In the genomic region with DNA sequence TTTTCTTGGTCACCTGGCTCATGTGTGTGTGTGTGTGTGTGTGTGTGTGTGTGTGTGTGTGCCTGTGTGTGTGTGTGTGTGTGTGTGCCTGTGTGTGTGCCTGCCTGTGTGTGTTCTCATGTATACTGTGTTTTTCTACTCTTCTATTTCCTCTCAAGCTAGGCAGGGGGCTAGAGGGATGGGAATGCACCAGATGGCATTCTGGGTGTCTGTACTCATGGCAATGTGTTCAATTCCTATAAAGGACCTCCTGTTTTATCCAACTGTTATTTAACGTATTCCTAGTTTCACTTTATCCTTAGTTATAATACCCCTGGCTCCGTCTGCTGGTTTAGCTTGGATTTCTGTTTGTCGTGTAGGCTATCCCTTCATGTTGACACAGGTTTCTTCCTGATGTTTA, we compare ENCODE assay signal across 28 mouse cellular contexts.
DNase-seq lines count a peak whose midpoint lies in the region; ATAC-seq lines count a peak whose summit lies in the region.
"Had no signal": no experiment of that assay in that cellular context is flagged by ENCODE, and none has a peak within 500 bp of the region (broad histone marks: within the 10 kb centered on the region; RNA-seq: fewer than 3 reads in every experiment).

No protein-coding gene starts in this region.

- no peaks in the 10 kb centered on the region for H3K4me1 ChIP-seq in forebrain, embryonic 15.5 days
- H3K4me1 ChIP-seq in forebrain, embryonic 10.5 days = no peaks in the 10 kb centered on the region
- H3K4me1 ChIP-seq: embryonic facial prominence, embryonic 12.5 days; embryonic facial prominence, embryonic 15.5 days; forebrain, embryonic 13.5 days; heart, embryonic 12.5 days; heart, embryonic 15.5 days; hindbrain, embryonic 10.5 days; hindbrain, embryonic 13.5 days had no signal

- no peak overlapping the region for H3K4me3 ChIP-seq in forebrain, embryonic 15.5 days
- no peak overlapping the region for H3K4me3 ChIP-seq in forebrain, embryonic 10.5 days
- H3K4me3 ChIP-seq: embryonic facial prominence, embryonic 12.5 days; embryonic facial prominence, embryonic 15.5 days; forebrain, embryonic 13.5 days; gastrocnemius, adult 2 months; heart, embryonic 12.5 days; heart, embryonic 15.5 days; hindbrain, embryonic 10.5 days; hindbrain, embryonic 13.5 days had no signal

- H3K4me2 ChIP-seq in forebrain, embryonic 15.5 days (replicated peaks) = no peak overlapping the region
- H3K4me2 ChIP-seq: embryonic facial prominence, embryonic 12.5 days; embryonic facial prominence, embryonic 15.5 days; forebrain, embryonic 13.5 days; heart, embryonic 12.5 days; heart, embryonic 15.5 days; hindbrain, embryonic 13.5 days had no signal

- no peak overlapping the region for H3K27ac ChIP-seq in forebrain, embryonic 15.5 days (replicated peaks)
- H3K27ac ChIP-seq in forebrain, embryonic 10.5 days = no peak overlapping the region
- H3K27ac ChIP-seq: embryonic facial prominence, embryonic 12.5 days; embryonic facial prominence, embryonic 15.5 days; forebrain, embryonic 13.5 days; gastrocnemius, adult 2 months; heart, embryonic 15.5 days; hindbrain, embryonic 10.5 days; hindbrain, embryonic 13.5 days had no signal

- no peaks in the 10 kb centered on the region for H3K36me3 ChIP-seq in forebrain, embryonic 15.5 days
- H3K36me3 ChIP-seq in forebrain, embryonic 10.5 days (replicated peaks) = no peaks in the 10 kb centered on the region
- H3K36me3 ChIP-seq: embryonic facial prominence, embryonic 12.5 days; embryonic facial prominence, embryonic 15.5 days; G1E; heart, embryonic 12.5 days; heart, embryonic 15.5 days; hindbrain, embryonic 10.5 days; hindbrain, embryonic 13.5 days had no signal

- no peak for DNase-seq in forebrain, embryonic 10.5 days (ENCODE audit: extremely low spot score, low spot score)
- DNase-seq in layer of hippocampus, adult 18-20 months (ENCODE audit: low spot score in 2 of 2) = peak; percentile 29 to 64
- DNase-seq in layer of hippocampus, postnatal 25 days (ENCODE audit: extremely low spot score in 1 of 2, low spot score in 1 of 2) = no peak
- DNase-seq in layer of hippocampus, adult 8-10 months (ENCODE audit: low spot score in 2 of 2) = peak; percentile 24 to 29
- DNase-seq in layer of hippocampus, postnatal 14 days (ENCODE audit: low spot score in 2 of 2) = peak; percentile 29 to 66
- DNase-seq in left cerebral cortex, adult 8-10 months (ENCODE audit: low spot score in 2 of 2) = no peak
- DNase-seq: adrenal gland, postnatal 14 days; B cell, adult 2 months; cerebellum, adult 11 months; cerebellum, adult 2 months; cerebellum, adult 9-11 months; cerebellum, postnatal 25 days; gastrocnemius, adult 2 months; gastrocnemius, postnatal 14 days; heart, adult 18-20 months; heart, postnatal 10 days; heart, postnatal 36 days had no signal

- 73% methylated on average over 3 of the region's 3 CpGs for WGBS in forebrain, embryonic 15.5 days
- WGBS in forebrain, embryonic 10.5 days = 93% methylated on average over 3 of the region's 3 CpGs

- H3K27me3 ChIP-seq in forebrain, embryonic 15.5 days = no peaks in the 10 kb centered on the region
- H3K27me3 ChIP-seq in forebrain, embryonic 10.5 days (ENCODE audit: poor library complexity, severe bottlenecking) = no peaks in the 10 kb centered on the region
- H3K27me3 ChIP-seq: embryonic facial prominence, embryonic 12.5 days; embryonic facial prominence, embryonic 15.5 days; forebrain, embryonic 13.5 days; heart, embryonic 12.5 days; heart, embryonic 15.5 days; hindbrain, embryonic 13.5 days had no signal

- H3K9me3 ChIP-seq in forebrain, embryonic 15.5 days = no peaks in the 10 kb centered on the region
- H3K9me3 ChIP-seq in forebrain, embryonic 10.5 days = no peaks in the 10 kb centered on the region
- H3K9me3 ChIP-seq: embryonic facial prominence, embryonic 12.5 days; embryonic facial prominence, embryonic 15.5 days; forebrain, embryonic 13.5 days; heart, embryonic 12.5 days; heart, embryonic 15.5 days; hindbrain, embryonic 10.5 days had no signal

- H3K9ac ChIP-seq in forebrain, embryonic 15.5 days (replicated peaks) = no peak overlapping the region
- H3K9ac ChIP-seq: embryonic facial prominence, embryonic 12.5 days; embryonic facial prominence, embryonic 15.5 days; forebrain, embryonic 13.5 days; heart, embryonic 12.5 days; heart, embryonic 15.5 days; hindbrain, embryonic 13.5 days had no signal

- ATAC-seq in forebrain, embryonic 15.5 days (replicated peaks) = 0 out of 2 replicates have a peak, but pooled peaks have one; percentile 46
- ATAC-seq: forebrain, embryonic 13.5 days; hindbrain, embryonic 16.5 days; Patski had no signal

Comparison
In these comparisons a context has a peak if more than half of its experiments do, and no peak if none do; other contexts are left out.
1. DNase-seq: peak in layer of hippocampus, adult 18-20 months (2 of 2), layer of hippocampus, adult 8-10 months (2 of 2) and layer of hippocampus, postnatal 14 days (2 of 2); none in forebrain, embryonic 10.5 days (single experiment), layer of hippocampus, postnatal 25 days (0 of 2) and left cerebral cortex, adult 8-10 months (0 of 2).